ENCODE assay signal across 10 mouse cellular contexts in the genomic region with DNA sequence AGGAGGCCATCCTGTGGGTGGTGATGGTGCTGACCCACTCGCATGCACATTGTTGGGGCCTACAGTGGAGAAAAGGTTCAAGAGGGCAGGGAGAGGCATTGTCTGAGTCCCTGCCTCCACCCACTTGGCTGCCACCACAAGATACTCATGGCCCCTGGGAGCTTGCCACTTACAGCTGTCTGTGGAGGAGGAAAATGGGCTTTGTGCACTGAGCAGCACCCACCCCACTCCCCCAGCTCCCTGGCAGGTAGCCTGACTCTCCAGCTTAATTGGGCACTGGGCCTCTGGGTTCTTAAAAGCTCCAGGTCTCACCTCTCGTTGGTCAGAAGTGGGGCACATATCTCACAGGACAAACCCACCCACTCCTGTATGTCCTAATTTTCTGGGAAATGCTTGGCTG. TPM values are rescaled to one million over a fixed set of nuclear protein-coding genes. Genes with fewer than 3 reads are reported as not detected.
DNase-seq lines count a peak whose midpoint lies in the region; ATAC-seq lines count a peak whose summit lies in the region.
"Had no signal": no experiment of that assay in that cellular context is flagged by ENCODE, and none has a peak within 500 bp of the region (broad histone marks: within the 10 kb centered on the region; RNA-seq: fewer than 3 reads in every experiment).

No protein-coding gene starts in this region.

- no peak for DNase-seq in kidney, adult 18-20 months
- peak; percentile 33 to 56 for DNase-seq in layer of hippocampus, postnatal 36 days
- peak; percentile 31 to 51 for DNase-seq in right cerebral cortex, adult 2 months (ENCODE audit: low spot score in 2 of 2)
- DNase-seq in adrenal gland, postnatal 10 days: no peak
- DNase-seq in adrenal gland, postnatal 25 days: no peak

- 71% methylated on average over 2 of the region's 2 CpGs for WGBS in kidney, embryonic 16.5 days
- WGBS in embryonic facial prominence, embryonic 12.5 days: 84% methylated on average over 2 of the region's 2 CpGs

- H3K4me2 ChIP-seq in kidney, embryonic 16.5 days (replicated peaks; ENCODE audit: low read depth, low read length): no peak overlapping the region
- no peak overlapping the region for H3K4me2 ChIP-seq in embryonic facial prominence, embryonic 12.5 days (replicated peaks)
- H3K4me2 ChIP-seq: midbrain, embryonic 12.5 days had no signal

- H3K36me3 ChIP-seq in kidney, embryonic 16.5 days (ENCODE audit: insufficient read depth, low read length): peaks cover 23% of the 10 kb centered on the region
- peaks cover 49% of the 10 kb centered on the region for H3K36me3 ChIP-seq in embryonic facial prominence, embryonic 12.5 days
- H3K36me3 ChIP-seq: midbrain, embryonic 12.5 days had no signal

- H3K4me1 ChIP-seq in kidney, embryonic 16.5 days (ENCODE audit: insufficient read depth, low read length): peaks cover 9% of the 10 kb centered on the region
- peaks cover 24% of the 10 kb centered on the region for H3K4me1 ChIP-seq in embryonic facial prominence, embryonic 12.5 days
- H3K4me1 ChIP-seq: midbrain, embryonic 12.5 days had no signal

- H3K9me3 ChIP-seq in kidney, embryonic 16.5 days (ENCODE audit: low read length): no peaks in the 10 kb centered on the region
- no peaks in the 10 kb centered on the region for H3K9me3 ChIP-seq in embryonic facial prominence, embryonic 12.5 days
- H3K9me3 ChIP-seq: midbrain, embryonic 12.5 days had no signal

- H3K9ac ChIP-seq in kidney, embryonic 16.5 days (replicated peaks; ENCODE audit: low read length): no peak overlapping the region
- H3K9ac ChIP-seq in embryonic facial prominence, embryonic 12.5 days: no peak overlapping the region
- H3K9ac ChIP-seq: midbrain, embryonic 12.5 days had no signal

- no peak for ATAC-seq in kidney, embryonic 16.5 days (ENCODE audit: low FRiP score, low TSS enrichment)
- ATAC-seq in embryonic facial prominence, embryonic 12.5 days (ENCODE audit: insufficient number of reproducible peaks, insufficient read depth, low FRiP score, low TSS enrichment): no peak
- no peak for ATAC-seq in erythroid progenitor cell, adult 5-6 weeks (replicated peaks; ENCODE audit: low FRiP score, poor library complexity, severe bottlenecking)

- peak overlapping the region; percentile 13; the same call in 1 of the 2 replicates for H3K27ac ChIP-seq in kidney, embryonic 16.5 days (ENCODE audit: low read length)
- H3K27ac ChIP-seq in embryonic facial prominence, embryonic 12.5 days: peak overlapping the region; percentile 89
- H3K27ac ChIP-seq: midbrain, embryonic 12.5 days had no signal

- H3K27me3 ChIP-seq in kidney, embryonic 16.5 days (ENCODE audit: insufficient read depth, low read length): no peaks in the 10 kb centered on the region
- no peaks in the 10 kb centered on the region for H3K27me3 ChIP-seq in embryonic facial prominence, embryonic 12.5 days
- H3K27me3 ChIP-seq: midbrain, embryonic 12.5 days had no signal

- no peak overlapping the region for H3K4me3 ChIP-seq in kidney, embryonic 16.5 days (ENCODE audit: low read length)
- H3K4me3 ChIP-seq in embryonic facial prominence, embryonic 12.5 days: no peak overlapping the region
- H3K4me3 ChIP-seq: midbrain, embryonic 12.5 days had no signal

RNA-seq across cellular contexts. Expression of a gene that starts 54.3 kb away (rescaled TPM):
- polyA plus RNA-seq in kidney, embryonic 16.5 days (2015; fragmentation: Nextera tagmentation; extraction: Ambion mirVana): not detected in 2 replicates
- not detected in 2 replicates for polyA plus RNA-seq in embryonic facial prominence, embryonic 12.5 days (2016; fragmentation: Nextera tagmentation; extraction: Ambion mirVana)
- not detected for total RNA-seq in layer of hippocampus, postnatal 36 days (2021)
- total RNA-seq in adrenal gland, postnatal 10 days (2021): 10 to 100 TPM in 1 of 2 experiments, 1 to 10 TPM in 1; 3.2 to 11.8 TPM
- total RNA-seq in adrenal gland, postnatal 25 days (2021): 28.8 and 42.3 TPM in 2 replicates
- 16.6 and 43.6 TPM in 2 replicates for total RNA-seq in erythroid progenitor cell, adult 5-6 weeks (2015; ENCODE audit: low replicate concordance)
- 5.5 and 23.5 TPM in 2 replicates for total RNA-seq in erythroid progenitor cell, adult 5-6 weeks (2017; ENCODE audit: low replicate concordance)
- polyA plus RNA-seq: heart, postnatal 0 days; midbrain, embryonic 12.5 days had no signal

Comparison
In these comparisons a context has a peak if more than half of its experiments do, and no peak if none do; other contexts are left out.
1. DNase-seq: peak in layer of hippocampus, postnatal 36 days (2 of 2) and right cerebral cortex, adult 2 months (2 of 2); none in kidney, adult 18-20 months (single experiment), adrenal gland, postnatal 10 days (single experiment) and adrenal gland, postnatal 25 days (single experiment).
2. RNA of a gene that starts 54.3 kb away (total RNA-seq): 5.5 to 43.6 TPM in erythroid progenitor cell, adult 5-6 weeks, 28.8 to 42.3 TPM in adrenal gland, postnatal 25 days and 3.2 to 11.8 TPM in adrenal gland, postnatal 10 days; not detected in layer of hippocampus, postnatal 36 days; every median in the first group is over 4 times any median in the second.